In the genomic region with DNA sequence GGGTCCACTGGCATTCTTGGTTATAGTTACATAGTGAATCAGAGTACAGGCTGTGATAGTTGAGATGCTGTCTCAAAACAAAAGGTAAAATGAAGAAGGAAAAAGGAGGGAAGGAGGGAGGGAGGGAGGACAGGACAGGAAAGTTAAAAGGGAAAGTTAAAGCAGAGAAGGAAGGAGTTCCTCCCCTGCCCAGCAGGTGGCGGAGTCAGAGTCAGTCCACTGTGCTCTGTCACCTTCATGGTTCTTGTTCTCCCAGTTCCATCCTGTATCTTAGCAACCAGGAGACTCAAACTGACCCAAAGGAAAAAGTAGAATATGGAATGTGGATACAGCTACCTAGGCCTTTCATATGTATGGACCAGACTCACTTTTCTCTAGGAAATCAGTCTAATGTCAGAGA, we compare ENCODE assay signal across 11 mouse cellular contexts.
DNase-seq lines count a peak whose midpoint lies in the region; ATAC-seq and TF ChIP-seq lines count a peak whose summit lies in the region.
"Had no signal": no experiment of that assay in that cellular context is flagged by ENCODE, and none has a peak within 500 bp of the region (broad histone marks: within the 10 kb centered on the region; RNA-seq: fewer than 3 reads in every experiment).

No protein-coding gene starts in this region.

- peak; percentile 22 to 40 for DNase-seq in adrenal gland, postnatal 36 days
- DNase-seq in adrenal gland, adult 8-10 months, result no peak
- DNase-seq in kidney, adult 9 months, result peak; percentile 24
- DNase-seq in urinary bladder, postnatal 14 days (ENCODE audit: low spot score), result peak; percentile 22
- no peak for DNase-seq in urinary bladder, postnatal 10 days (ENCODE audit: low spot score)
- DNase-seq in stomach, postnatal 0 days (ENCODE audit: low spot score), result peak; percentile 20
- no peak for DNase-seq in right cerebral cortex, postnatal 14 days
- DNase-seq: B cell, adult 2 months; layer of hippocampus, adult 9-11 months had no signal

- TF ChIP-seq EP300 in stomach, postnatal 0 days (optimal IDR thresholded peaks at IDR 0.05), result no peak

- no peak overlapping the region for H3K27ac ChIP-seq in kidney, embryonic 14.5 days (ENCODE audit: low read depth, low read length)
- H3K27ac ChIP-seq in stomach, postnatal 0 days (replicated peaks), result no peak overlapping the region
- H3K27ac ChIP-seq: liver, embryonic 15.5 days had no signal

- no peaks in the 10 kb centered on the region for H3K27me3 ChIP-seq in kidney, embryonic 14.5 days (ENCODE audit: control insufficient read depth, insufficient read depth, low read length)
- H3K27me3 ChIP-seq in stomach, postnatal 0 days (ENCODE audit: control insufficient read depth, insufficient read depth, low read length), result no peaks in the 10 kb centered on the region
- H3K27me3 ChIP-seq: liver, embryonic 15.5 days had no signal

- H3K9me3 ChIP-seq in kidney, embryonic 14.5 days (ENCODE audit: control insufficient read depth, low read length), result 0 out of 2 replicates have a peak, but pooled peaks cover 5% of the 10 kb centered on the region
- no peaks in the 10 kb centered on the region for H3K9me3 ChIP-seq in stomach, postnatal 0 days (ENCODE audit: control insufficient read depth, low read length)
- H3K9me3 ChIP-seq: liver, embryonic 15.5 days had no signal

- no peak overlapping the region for H3K4me2 ChIP-seq in kidney, embryonic 14.5 days (replicated peaks; ENCODE audit: low read depth, low read length)
- no peak overlapping the region for H3K4me2 ChIP-seq in stomach, postnatal 0 days (replicated peaks; ENCODE audit: low read depth)
- H3K4me2 ChIP-seq: liver, embryonic 15.5 days had no signal

- H3K9ac ChIP-seq in kidney, embryonic 14.5 days (ENCODE audit: low read depth, low read length), result no peak overlapping the region
- H3K9ac ChIP-seq in stomach, postnatal 0 days (ENCODE audit: low read length), result no peak overlapping the region
- H3K9ac ChIP-seq: liver, embryonic 15.5 days had no signal

- no peak for ATAC-seq in kidney, embryonic 14.5 days (ENCODE audit: low FRiP score, low TSS enrichment)
- no peak for ATAC-seq in stomach, postnatal 0 days (ENCODE audit: low FRiP score, low TSS enrichment)

- H3K4me1 ChIP-seq in kidney, embryonic 14.5 days (ENCODE audit: control insufficient read depth, insufficient read depth, low read length), result no peaks in the 10 kb centered on the region
- no peaks in the 10 kb centered on the region for H3K4me1 ChIP-seq in stomach, postnatal 0 days (replicated peaks; ENCODE audit: control insufficient read depth, insufficient read depth)
- H3K4me1 ChIP-seq: liver, embryonic 15.5 days had no signal

- 83% methylated on average over 1 of the region's 1 CpGs for WGBS in kidney, embryonic 14.5 days
- WGBS in stomach, postnatal 0 days, result 100% methylated on average over 1 of the region's 1 CpGs

- no peak overlapping the region for H3K4me3 ChIP-seq in kidney, embryonic 14.5 days (ENCODE audit: low read length)
- H3K4me3 ChIP-seq in stomach, postnatal 0 days (ENCODE audit: low read depth, low read length), result no peak overlapping the region
- H3K4me3 ChIP-seq: liver, embryonic 15.5 days had no signal

- TF ChIP-seq CTCF in stomach, postnatal 0 days (IDR thresholded peaks at IDR 0.05; ENCODE audit: low read depth), result peak; percentile 66

- H3K36me3 ChIP-seq in kidney, embryonic 14.5 days (ENCODE audit: control insufficient read depth, insufficient read depth, low read length), result no peaks in the 10 kb centered on the region
- no peaks in the 10 kb centered on the region for H3K36me3 ChIP-seq in stomach, postnatal 0 days (ENCODE audit: control insufficient read depth, insufficient read depth, low read length)
- H3K36me3 ChIP-seq: liver, embryonic 15.5 days had no signal

Comparison
In these comparisons a context has a peak if more than half of its experiments do, and no peak if none do; other contexts are left out.
1. DNase-seq: peak in adrenal gland, postnatal 36 days (2 of 2), kidney, adult 9 months (single experiment), urinary bladder, postnatal 14 days (single experiment) and stomach, postnatal 0 days (single experiment); none in adrenal gland, adult 8-10 months (single experiment), urinary bladder, postnatal 10 days (single experiment) and right cerebral cortex, postnatal 14 days (single experiment).